Mouse (Mus musculus) forebrain, embryonic 10.5 days (tissue): ENCODE measurements around the gene Calhm6. TPM values are rescaled to one million over a fixed set of nuclear protein-coding genes. Genes with fewer than 3 reads are reported as not detected.

Experiments used
- DNase-seq: peaks from one replicate; pipeline ENCODE4 v3.0.0-alpha.2; 2017; ENCODE audit warnings: low spot score; ENCODE audit errors: extremely low spot score
- H3K27ac ChIP-seq: fragments of 300-500 bp; sonication (generic); 2 replicates; pipeline ENCODE4 v1.5.1; 2016; ENCODE audit warnings: mild to moderate bottlenecking
- H3K27me3 ChIP-seq: fragments of 300-500 bp; sonication (generic); 2 replicates; pipeline ENCODE4 v1.6.1; 2016; ENCODE audit warnings: mild to moderate bottlenecking; ENCODE audit not compliant: poor library complexity, severe bottlenecking
- H3K36me3 ChIP-seq: fragments of 300-500 bp; sonication (generic); replicated peaks from 2 replicates; pipeline ENCODE4 v1.6.1; 2016; ENCODE audit warnings: mild to moderate bottlenecking, moderate library complexity
- H3K4me1 ChIP-seq: fragments of 300-500 bp; sonication (generic); 2 replicates; pipeline ENCODE4 v1.6.1; 2016
- H3K4me3 ChIP-seq: fragments of 300-500 bp; sonication (generic); 2 replicates; pipeline ENCODE4 v1.5.1; 2016; ENCODE audit warnings: mild to moderate bottlenecking, moderate library complexity
- H3K9me3 ChIP-seq: fragments of 300-500 bp; sonication (generic); 2 replicates; pipeline ENCODE4 v1.6.1; 2016; ENCODE audit warnings: mild to moderate bottlenecking, moderate library complexity
- WGBS: fragments of 180-500 bp; shearing (Covaris S2); methylation state at CpG from one replicate; pipeline ENCODE4 v1.1.7; 2016; 5-methylcytosine and 5-hydroxymethylcytosine counted together
- polyA plus RNA-seq: library from polyadenylated mRNA; unstranded; fragments of >200 nt; fragmentation: Nextera tagmentation; extraction: Ambion mirVana; gene quantifications from 2 replicates; pipeline ENCODE4 v1.2.1, GENCODE M21; 2016

Gene Calhm6
- polyA plus RNA-seq, 1 experiment from 2014 or later, result 0.56 TPM

DNA sequence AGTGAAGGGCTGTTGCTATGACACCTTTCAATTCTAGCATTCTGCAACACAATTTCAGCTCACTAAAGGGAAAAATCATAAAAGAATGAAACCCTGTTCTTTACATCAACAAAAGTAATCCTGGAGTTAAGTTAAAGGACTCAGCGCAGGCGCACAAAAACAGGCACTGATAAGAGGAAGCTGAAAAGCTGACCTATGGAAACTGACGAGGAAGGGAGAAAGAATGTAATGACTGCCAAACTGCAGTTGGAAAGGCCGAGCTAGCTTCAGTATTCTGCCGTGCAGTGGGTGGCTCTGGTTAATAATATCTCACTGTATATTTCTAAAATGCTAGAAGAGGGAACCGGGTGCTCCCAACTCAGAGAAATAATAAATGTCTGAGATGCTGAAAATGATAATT, 10.2 kb upstream of the Calhm6 start:
- Histone ChIP-seq H3K9me3 (peaks cover 11% of the 10 kb centered on the region; the same call in 1 of the 2 replicates), H3K27me3 (no peaks in the 10 kb centered on the region)
- WGBS, result 86% methylated on average over 6 of the region's 6 CpGs

GRCm38 (mm10) chr10:34136432-34136831, 8.6 kb upstream of the Calhm6 start:
- DNase-seq, result no peak
- Histone ChIP-seq H3K4me3 (no peak overlapping the region), H3K27ac (no peak overlapping the region), H3K27me3 (no peaks in the 10 kb centered on the region), H3K4me1 (peaks cover 4% of the 10 kb centered on the region; the same call in 1 of the 2 replicates), H3K9me3 (0 out of 2 replicates have a peak, but pooled peaks cover 1% of the 10 kb centered on the region), H3K36me3 (no peaks in the 10 kb centered on the region)
- WGBS, result 35% methylated on average over 6 of the region's 6 CpGs

More for the DNA sequence above, 10.2 kb upstream of the Calhm6 start:
- Histone ChIP-seq H3K36me3 (no peaks in the 10 kb centered on the region), H3K27ac (no peak overlapping the region), H3K4me1 (peaks cover 4% of the 10 kb centered on the region; the same call in 1 of the 2 replicates), H3K4me3 (no peak overlapping the region)
- no peak for DNase-seq

- WGBS, result 86% methylated on average over 2 of the region's 2 CpGs
- H3K9me3 ChIP-seq, result no peaks in the 10 kb centered on the region
- DNase-seq, result no peak
- peaks cover 25% of the 10 kb centered on the region for H3K27me3 ChIP-seq
- H3K4me3 ChIP-seq, result no peak overlapping the region
- peaks cover 14% of the 10 kb centered on the region for H3K4me1 ChIP-seq
- no peaks in the 10 kb centered on the region for H3K36me3 ChIP-seq
- H3K27ac ChIP-seq, result no peak overlapping the region
Measured at GRCm38 (mm10) chr10:34131356-34131755, 3.6 kb upstream of the Calhm6 start.

DNA sequence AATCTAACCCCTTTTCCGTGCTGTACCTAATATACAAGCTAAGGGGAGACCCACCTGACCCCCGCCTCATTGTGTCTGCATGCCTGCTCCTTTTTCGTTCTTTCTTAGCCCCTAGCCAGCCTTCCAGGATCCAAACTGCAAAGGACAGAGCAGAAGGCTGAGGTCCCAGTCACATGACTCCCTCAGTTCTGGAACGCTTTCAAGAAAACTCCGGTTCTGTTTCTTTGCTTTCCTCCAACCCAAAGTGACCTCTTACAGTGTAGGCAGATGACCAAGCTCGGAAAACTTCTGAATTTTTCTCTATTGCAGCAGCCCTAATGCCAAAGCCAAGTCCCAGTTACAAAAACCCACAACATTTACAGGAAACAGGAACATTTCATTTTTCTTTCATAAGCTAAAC, 607 bp upstream of the Calhm6 start:
- Histone ChIP-seq H3K27ac (no peak overlapping the region), H3K9me3 (no peaks in the 10 kb centered on the region), H3K4me3 (no peak overlapping the region), H3K27me3 (peaks cover 25% of the 10 kb centered on the region), H3K4me1 (peaks cover 12% of the 10 kb centered on the region), H3K36me3 (no peaks in the 10 kb centered on the region)
- WGBS, result 88% methylated on average over 6 of the region's 6 CpGs
- DNase-seq, result no peak

DNA sequence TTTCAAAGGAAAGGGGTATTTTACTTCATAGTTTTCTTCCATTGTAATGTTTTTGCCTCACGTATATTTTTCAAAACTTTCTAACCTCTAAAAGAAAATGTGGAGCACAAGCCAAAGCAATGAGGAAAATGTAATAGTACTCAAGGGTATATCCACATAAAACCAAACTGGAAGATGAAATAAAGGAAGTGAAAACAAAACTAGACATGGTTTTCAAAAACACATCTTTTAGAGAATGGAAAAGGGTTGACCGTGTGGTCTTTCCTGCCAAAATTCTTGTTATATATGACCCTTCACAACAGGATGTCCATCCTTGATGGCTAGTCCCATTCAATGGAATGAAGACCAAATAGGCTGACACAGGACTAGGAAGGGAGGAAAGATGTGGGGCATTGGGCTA, 9.4 kb downstream of the Calhm6 start:
- H3K9me3 ChIP-seq, result no peaks in the 10 kb centered on the region
- no peak for DNase-seq
- no peaks in the 10 kb centered on the region for H3K36me3 ChIP-seq
- H3K4me1 ChIP-seq, result no peaks in the 10 kb centered on the region
- H3K27ac ChIP-seq, result no peak overlapping the region
- H3K27me3 ChIP-seq, result no peaks in the 10 kb centered on the region
- H3K4me3 ChIP-seq, result no peak overlapping the region
- WGBS, result 91% methylated on average over 2 of the region's 2 CpGs

DNA sequence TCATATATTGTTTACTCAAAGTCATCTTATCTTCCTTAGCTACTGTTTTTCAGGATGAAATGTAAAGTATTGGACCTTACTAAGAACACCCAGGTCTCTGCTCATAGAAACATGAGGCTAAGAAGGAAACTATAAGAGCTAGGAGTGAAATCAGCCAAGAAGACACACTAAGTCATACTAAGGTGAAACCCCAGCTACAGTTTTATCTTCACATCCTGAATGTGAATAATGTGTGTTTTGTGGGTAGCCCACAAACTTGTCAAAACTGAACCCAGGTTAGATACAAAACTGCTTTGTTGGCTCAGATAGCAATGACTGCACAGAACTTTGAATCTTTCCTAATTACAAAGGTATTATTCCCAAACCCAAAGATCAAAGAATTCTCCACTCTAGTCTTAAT, 10.0 kb downstream of the Calhm6 start:
- H3K27me3 ChIP-seq, result no peaks in the 10 kb centered on the region
- no peaks in the 10 kb centered on the region for H3K36me3 ChIP-seq
- H3K4me1 ChIP-seq, result no peaks in the 10 kb centered on the region
- DNase-seq, result no peak
- H3K27ac ChIP-seq, result no peak overlapping the region
- no peaks in the 10 kb centered on the region for H3K9me3 ChIP-seq
- H3K4me3 ChIP-seq, result no peak overlapping the region

DNA sequence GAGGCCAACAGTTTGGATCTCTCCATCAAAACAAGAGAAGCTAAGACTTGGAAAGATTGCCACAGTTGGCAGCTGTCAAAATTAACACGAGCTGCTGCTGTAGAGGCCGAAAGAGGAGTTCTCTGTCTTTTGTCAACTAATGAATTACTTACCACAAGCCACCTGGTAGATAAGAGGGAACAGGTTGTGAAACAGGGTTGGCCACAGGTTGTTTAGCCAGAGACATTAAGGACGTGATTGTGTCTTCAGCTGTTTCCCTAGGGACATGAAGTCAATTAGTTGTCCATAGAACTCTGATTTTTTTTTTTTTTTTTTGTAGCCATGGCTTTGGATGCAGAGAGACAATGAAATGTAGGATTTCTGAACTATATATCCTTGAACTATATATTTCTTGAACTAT, 10.7 kb downstream of the Calhm6 start:
- 76% methylated on average over 3 of the region's 3 CpGs for WGBS
- H3K27me3 ChIP-seq, result no peaks in the 10 kb centered on the region
- H3K9me3 ChIP-seq, result no peaks in the 10 kb centered on the region
- no peak overlapping the region for H3K27ac ChIP-seq
- H3K36me3 ChIP-seq, result no peaks in the 10 kb centered on the region
- no peak overlapping the region for H3K4me3 ChIP-seq
- no peak for DNase-seq
- no peaks in the 10 kb centered on the region for H3K4me1 ChIP-seq

- Histone ChIP-seq H3K27ac (no peak overlapping the region), H3K4me1 (no peaks in the 10 kb centered on the region), H3K4me3 (no peak overlapping the region), H3K9me3 (no peaks in the 10 kb centered on the region), H3K36me3 (no peaks in the 10 kb centered on the region), H3K27me3 (no peaks in the 10 kb centered on the region)
- 68% methylated on average over 4 of the region's 4 CpGs for WGBS
- no peak for DNase-seq
Measured at GRCm38 (mm10) chr10:34111964-34112738, 15.6 kb downstream of the Calhm6 start.

GRCm38 (mm10) chr10:34110863-34111465, 16.8 kb downstream of the Calhm6 start:
- 82% methylated on average over 13 of the region's 13 CpGs for WGBS
- no peak overlapping the region for H3K4me3 ChIP-seq

GRCm38 (mm10) chr10:34096418-34096883, 31.3 kb downstream of the Calhm6 start, which contains the start of gene Calhm5:
Gene Calhm5 (minus strand): TSS chr10:34096519.
- no peaks in the 10 kb centered on the region for H3K27me3 ChIP-seq
- no peaks in the 10 kb centered on the region for H3K36me3 ChIP-seq
- 32% methylated on average over 9 of the region's 9 CpGs for WGBS
- H3K4me1 ChIP-seq, result peaks cover 8% of the 10 kb centered on the region; the same call in 1 of the 2 replicates
- DNase-seq, result no peak
- H3K4me3 ChIP-seq, result peak within 1 kb of the TSS; percentile 32
- H3K27ac ChIP-seq, result peak within 1 kb of the TSS; percentile 4; the same call in 1 of the 2 replicates
- H3K9me3 ChIP-seq, result no peaks in the 10 kb centered on the region

More at GRCm38 (mm10) chr10:34110863-34111465, 16.8 kb downstream of the Calhm6 start:
- Histone ChIP-seq H3K36me3 (no peaks in the 10 kb centered on the region), H3K4me1 (no peaks in the 10 kb centered on the region), H3K27ac (no peak overlapping the region), H3K27me3 (no peaks in the 10 kb centered on the region), H3K9me3 (no peaks in the 10 kb centered on the region)
- no peak for DNase-seq

DNA sequence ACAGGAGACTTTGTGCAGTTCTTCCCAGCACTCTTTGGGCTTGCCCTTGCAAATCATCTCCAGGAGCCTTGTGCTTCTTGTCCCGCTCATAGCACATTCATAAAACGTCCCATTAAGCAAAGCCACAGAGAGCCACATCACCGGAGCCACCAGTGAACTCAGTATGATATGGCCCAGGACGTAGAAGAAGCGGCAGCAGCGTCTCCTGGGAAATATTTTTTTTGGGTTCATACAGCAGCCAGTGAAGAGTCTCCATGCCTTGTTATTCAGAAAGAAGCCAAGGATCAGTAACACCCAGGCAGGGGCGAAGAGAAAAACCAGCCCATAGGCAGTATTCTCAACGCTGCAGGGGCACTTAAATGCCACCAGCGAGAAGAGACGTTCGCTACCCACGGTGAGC, 31.8 kb downstream of the Calhm6 start:
- DNase-seq, result no peak
- peak overlapping the region; percentile 4; the same call in 1 of the 2 replicates for H3K27ac ChIP-seq
- no peaks in the 10 kb centered on the region for H3K27me3 ChIP-seq
- H3K9me3 ChIP-seq, result no peaks in the 10 kb centered on the region
- WGBS, result 75% methylated on average over 12 of the region's 12 CpGs
- H3K4me1 ChIP-seq, result peaks cover 8% of the 10 kb centered on the region; the same call in 1 of the 2 replicates
- no peaks in the 10 kb centered on the region for H3K36me3 ChIP-seq
- peak overlapping the region; percentile 32 for H3K4me3 ChIP-seq

DNA sequence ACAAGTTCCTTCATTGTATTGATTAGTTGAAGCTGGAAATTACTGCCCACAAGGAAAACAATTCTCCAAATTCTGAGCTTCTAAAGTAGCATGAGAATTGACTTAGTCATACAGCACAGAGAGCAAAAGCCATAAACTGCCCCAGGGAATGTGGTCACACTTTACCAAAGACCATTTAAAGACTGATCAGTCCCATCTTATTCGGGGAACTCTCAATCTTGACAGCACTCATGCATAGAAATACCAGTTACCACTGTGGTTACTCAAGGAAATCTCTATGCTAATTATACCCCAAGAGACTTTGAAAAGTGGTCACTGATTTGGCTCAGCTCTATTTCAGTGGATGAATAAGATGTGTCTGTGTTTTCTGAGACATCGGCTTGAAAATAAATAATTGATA, 32.6 kb downstream of the Calhm6 start:
- no peak for DNase-seq
- H3K36me3 ChIP-seq, result no peaks in the 10 kb centered on the region
- 85% methylated on average over 2 of the region's 2 CpGs for WGBS

DNA sequence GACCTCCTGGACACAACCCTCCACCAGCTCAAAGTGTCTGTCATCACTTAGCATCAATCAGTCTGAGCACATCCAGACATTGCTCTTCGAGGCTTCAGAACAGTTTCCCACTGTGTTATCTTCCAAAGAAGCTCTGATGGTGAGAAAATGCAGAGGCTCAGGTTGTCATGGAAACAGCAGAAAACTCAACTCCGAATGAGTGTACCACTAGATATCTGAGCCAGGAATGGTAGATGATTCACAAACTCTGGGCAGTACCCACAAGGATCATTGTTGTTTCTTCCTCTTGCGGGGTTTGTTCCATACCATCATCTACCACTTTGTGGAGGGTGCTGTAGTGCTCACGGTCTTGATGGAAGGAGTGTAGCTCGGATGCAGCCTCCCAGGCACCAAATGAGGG, 35.9 kb downstream of the Calhm6 start:
- 83% methylated on average over 5 of the region's 5 CpGs for WGBS
- Histone ChIP-seq H3K4me1 (peaks cover 8% of the 10 kb centered on the region; the same call in 1 of the 2 replicates), H3K27ac (no peak overlapping the region), H3K4me3 (no peak overlapping the region), H3K27me3 (no peaks in the 10 kb centered on the region), H3K36me3 (no peaks in the 10 kb centered on the region), H3K9me3 (no peaks in the 10 kb centered on the region)
- DNase-seq, result no peak

More for the DNA sequence above, 32.6 kb downstream of the Calhm6 start:
- no peak overlapping the region for H3K4me3 ChIP-seq
- H3K4me1 ChIP-seq, result peaks cover 8% of the 10 kb centered on the region; the same call in 1 of the 2 replicates
- H3K27ac ChIP-seq, result no peak overlapping the region
- no peaks in the 10 kb centered on the region for H3K9me3 ChIP-seq
- H3K27me3 ChIP-seq, result no peaks in the 10 kb centered on the region
